Mouse (Mus musculus) liver, embryonic 16.5 days (tissue): ENCODE data around the gene Spice1. TPM values are rescaled to one million over a fixed set of nuclear protein-coding genes. Genes with fewer than 3 reads are reported as not detected.

Experiments
- ATAC-seq: fragments of 200-750 bp; cut with Nextera tagmentation; 2 replicates; pipeline ENCODE4 v1.8.0; 2017; ENCODE audit warnings: low read depth, mild to moderate bottlenecking, moderate number of reproducible peaks, moderate library complexity
- H3K27ac ChIP-seq: fragments of 300-500 bp; sonication (generic); 2 replicates; pipeline ENCODE4 v1.5.1; 2014; ENCODE audit warnings: mild to moderate bottlenecking, low read length
- H3K27me3 ChIP-seq: fragments of 300-500 bp; sonication (generic); 2 replicates; pipeline ENCODE4 v1.6.1; 2014; ENCODE audit warnings: low read depth, low read length, mixed read lengths; ENCODE audit not compliant: control insufficient read depth, insufficient read depth
- H3K36me3 ChIP-seq: fragments of 300-500 bp; sonication (generic); 2 replicates; pipeline ENCODE4 v1.6.1; 2014; ENCODE audit warnings: mild to moderate bottlenecking; ENCODE audit not compliant: control insufficient read depth, insufficient read depth
- H3K4me1 ChIP-seq: fragments of 300-500 bp; sonication (generic); 2 replicates; pipeline ENCODE4 v1.6.1; 2014; ENCODE audit warnings: low read depth, low read length, mixed read lengths; ENCODE audit not compliant: control insufficient read depth
- H3K4me2 ChIP-seq: fragments of 300-500 bp; sonication (generic); 2 replicates; pipeline ENCODE4 v1.6.1; 2014; ENCODE audit warnings: low read depth, low read length, mixed read lengths
- H3K4me3 ChIP-seq: fragments of 300-500 bp; sonication (generic); 2 replicates; pipeline ENCODE4 v1.5.1; 2014; ENCODE audit warnings: low read depth, mild to moderate bottlenecking, low read length
- H3K9ac ChIP-seq: fragments of 300-500 bp; sonication (generic); 2 replicates; pipeline ENCODE4 v1.6.1; 2014; ENCODE audit warnings: low read depth, low read length
- H3K9me3 ChIP-seq: fragments of 300-500 bp; sonication (generic); replicated peaks from 2 replicates; pipeline ENCODE4 v1.6.1; 2016; ENCODE audit warnings: low read length; ENCODE audit not compliant: control insufficient read depth
- WGBS: fragments of 180-500 bp; shearing (Covaris S2); extraction: QIAGEN DNeasy Blood & Tissue Kit; methylation state at CpG from one replicate; pipeline ENCODE4 v1.1.7; 2014; ENCODE audit not compliant: insufficient replicate concordance; 5-methylcytosine and 5-hydroxymethylcytosine counted together
- polyA plus RNA-seq: library from polyadenylated mRNA; unstranded; fragments of >200 nt; fragmentation: Nextera tagmentation; extraction: Ambion mirVana; gene quantifications from 2 replicates; pipeline ENCODE4 v1.2.1, GENCODE M21; 2015

Spice1 gene
- 7.5 and 7.7 TPM in 2 replicates for polyA plus RNA-seq

DNA sequence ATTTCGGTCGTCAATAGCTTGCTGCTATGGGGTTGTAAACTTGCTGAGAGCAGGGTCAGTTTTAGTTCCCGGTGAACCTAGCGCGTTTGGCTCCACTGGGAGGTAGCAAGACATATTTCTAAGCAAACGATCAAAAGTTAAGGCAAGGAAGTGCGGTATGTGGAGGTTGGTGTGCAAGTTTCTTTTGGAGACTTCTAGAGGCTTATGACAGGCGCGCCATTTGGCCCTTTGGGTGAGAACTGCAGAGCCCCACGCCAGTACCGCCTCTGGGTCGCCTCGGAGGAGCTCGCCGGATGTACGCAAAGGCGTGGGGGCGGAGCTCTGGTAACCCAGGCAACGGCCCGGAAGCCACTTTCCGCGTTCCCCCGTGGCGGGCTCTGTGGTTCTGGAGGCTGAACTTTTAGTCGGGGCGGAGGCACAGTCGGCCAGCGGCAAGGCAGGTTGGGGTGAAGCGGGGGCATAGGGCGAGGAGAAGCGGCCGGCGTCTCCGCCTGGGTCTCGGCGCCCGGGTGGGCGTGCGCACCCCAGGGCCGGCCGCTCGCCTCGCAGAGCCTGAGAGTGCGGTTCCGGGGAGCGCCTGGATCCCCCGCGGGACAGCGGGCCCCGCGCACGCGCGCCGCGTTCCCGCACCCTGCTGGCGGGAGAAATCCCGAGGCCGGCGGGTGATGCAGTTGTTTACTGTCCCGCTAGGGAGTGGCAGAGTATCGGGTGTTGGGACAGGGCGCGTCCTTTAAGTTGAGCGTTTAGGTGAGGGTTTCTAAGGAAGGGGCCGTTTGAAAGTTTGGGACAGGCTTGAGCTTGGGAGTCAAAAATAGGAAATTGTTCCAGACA lies at the start of gene Spice1:
Gene Spice1, plus strand, starts transcription at position 51 of the 831 bp plus-strand sequence.
- H3K27ac ChIP-seq = peak within 1 kb of the TSS; percentile 97
- H3K36me3 ChIP-seq = no peaks in the 10 kb centered on the region
- H3K4me2 ChIP-seq = peak within 1 kb of the TSS; percentile 60
- H3K9ac ChIP-seq = peak within 1 kb of the TSS; percentile 84
- no peaks in the 10 kb centered on the region for H3K9me3 ChIP-seq
- H3K27me3 ChIP-seq = no peaks in the 10 kb centered on the region
- peak within 1 kb of the TSS; percentile 86 for H3K4me3 ChIP-seq
- under 1% methylated on average over 51 of the region's 67 CpGs for WGBS
- peaks cover 26% of the 10 kb centered on the region for H3K4me1 ChIP-seq
- peak; percentile 97 for ATAC-seq

GRCm38 (mm10) chr16:44299438-44300093 lies 47.4 kb upstream of the Spice1 start:
- H3K4me1 ChIP-seq = no peaks in the 10 kb centered on the region
- H3K4me3 ChIP-seq = no peak overlapping the region
- H3K9me3 ChIP-seq = no peaks in the 10 kb centered on the region
- no peak overlapping the region for H3K4me2 ChIP-seq
- WGBS = 63% methylated on average over 20 of the region's 20 CpGs
- no peak overlapping the region for H3K27ac ChIP-seq
- no peaks in the 10 kb centered on the region for H3K36me3 ChIP-seq
- no peak overlapping the region for H3K9ac ChIP-seq
- ATAC-seq = no peak
- H3K27me3 ChIP-seq = no peaks in the 10 kb centered on the region

- ATAC-seq = no peak
- Histone ChIP-seq H3K4me2 (no peak overlapping the region), H3K27me3 (no peaks in the 10 kb centered on the region), H3K9me3 (no peaks in the 10 kb centered on the region), H3K4me3 (no peak overlapping the region), H3K36me3 (no peaks in the 10 kb centered on the region), H3K4me1 (no peaks in the 10 kb centered on the region), H3K27ac (no peak overlapping the region), H3K9ac (no peak overlapping the region)
- 40% methylated on average over 10 of the region's 10 CpGs for WGBS
Observed at GRCm38 (mm10) chr16:44302126-44302892, 44.6 kb upstream of the Spice1 start.

- no peak overlapping the region for H3K4me2 ChIP-seq
- H3K27me3 ChIP-seq = no peaks in the 10 kb centered on the region
- no peaks in the 10 kb centered on the region for H3K36me3 ChIP-seq
- no peak overlapping the region for H3K4me3 ChIP-seq
- no peak for ATAC-seq
- WGBS = 55% methylated on average over 2 of the region's 2 CpGs
- H3K9me3 ChIP-seq = no peaks in the 10 kb centered on the region
- H3K4me1 ChIP-seq = no peaks in the 10 kb centered on the region
- H3K27ac ChIP-seq = no peak overlapping the region
- no peak overlapping the region for H3K9ac ChIP-seq
Observed at GRCm38 (mm10) chr16:44303822-44304221, 43.1 kb upstream of the Spice1 start.

DNA sequence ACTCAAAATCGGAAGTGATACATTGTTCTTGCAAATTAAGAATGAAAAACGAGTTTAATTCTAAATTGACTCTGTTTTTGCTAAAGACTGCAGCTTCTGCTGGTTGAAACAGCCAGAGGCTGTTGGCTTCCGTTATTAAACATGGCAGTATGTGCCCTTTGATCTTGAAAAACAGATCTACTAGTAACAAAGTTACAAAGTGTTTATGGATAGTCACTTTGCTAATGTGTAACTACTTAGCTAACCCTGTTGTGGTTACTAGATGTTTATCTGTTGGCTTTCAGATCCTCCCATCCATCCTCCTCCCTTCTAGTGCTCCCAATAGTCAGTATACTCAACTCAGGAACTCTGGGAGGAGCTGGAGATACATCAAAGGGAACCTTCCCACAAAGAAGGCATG lies 41.3 kb upstream of the Spice1 start:
- Histone ChIP-seq H3K36me3 (no peaks in the 10 kb centered on the region), H3K4me3 (no peak overlapping the region), H3K9me3 (no peaks in the 10 kb centered on the region), H3K4me1 (no peaks in the 10 kb centered on the region), H3K9ac (no peak overlapping the region), H3K4me2 (no peak overlapping the region), H3K27me3 (no peaks in the 10 kb centered on the region), H3K27ac (no peak overlapping the region)
- peak; percentile 41; the same call in 1 of the 2 replicates for ATAC-seq
- WGBS = 38% methylated on average over 3 of the region's 3 CpGs

DNA sequence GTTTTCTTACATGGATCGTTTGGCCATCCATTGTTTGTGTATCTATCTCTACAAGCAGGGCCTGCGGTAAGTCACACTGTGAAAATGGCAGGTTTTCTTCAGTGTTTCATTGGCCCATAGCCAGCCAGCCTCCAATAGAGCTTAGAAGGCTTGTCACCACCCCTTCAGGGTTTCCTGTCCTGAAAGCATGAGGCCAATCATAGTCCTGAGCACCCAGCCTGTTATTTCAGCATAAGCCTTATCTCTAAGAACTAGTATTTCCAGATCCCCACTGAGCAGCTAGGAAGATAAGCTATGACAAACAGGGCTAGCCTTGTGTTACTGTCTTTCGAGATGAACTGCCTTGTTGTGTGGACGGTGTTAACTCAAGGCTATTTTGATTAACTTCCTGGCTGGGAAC lies 33.5 kb upstream of the Spice1 start:
- 22% methylated on average over 4 of the region's 4 CpGs for WGBS
- no peak overlapping the region for H3K27ac ChIP-seq
- H3K4me2 ChIP-seq = no peak overlapping the region
- H3K4me3 ChIP-seq = no peak overlapping the region
- H3K9ac ChIP-seq = no peak overlapping the region
- no peaks in the 10 kb centered on the region for H3K4me1 ChIP-seq
- H3K9me3 ChIP-seq = no peaks in the 10 kb centered on the region
- ATAC-seq = peak; percentile 45; the same call in 1 of the 2 replicates
- no peaks in the 10 kb centered on the region for H3K36me3 ChIP-seq
- no peaks in the 10 kb centered on the region for H3K27me3 ChIP-seq

GRCm38 (mm10) chr16:44316350-44316749 lies 30.6 kb upstream of the Spice1 start:
- 68% methylated on average over 4 of the region's 4 CpGs for WGBS
- no peak overlapping the region for H3K27ac ChIP-seq
- H3K9me3 ChIP-seq = no peaks in the 10 kb centered on the region
- no peak overlapping the region for H3K4me3 ChIP-seq
- no peak overlapping the region for H3K9ac ChIP-seq
- H3K36me3 ChIP-seq = no peaks in the 10 kb centered on the region
- ATAC-seq = no peak
- H3K27me3 ChIP-seq = no peaks in the 10 kb centered on the region
- H3K4me1 ChIP-seq = no peaks in the 10 kb centered on the region
- H3K4me2 ChIP-seq = no peak overlapping the region

DNA sequence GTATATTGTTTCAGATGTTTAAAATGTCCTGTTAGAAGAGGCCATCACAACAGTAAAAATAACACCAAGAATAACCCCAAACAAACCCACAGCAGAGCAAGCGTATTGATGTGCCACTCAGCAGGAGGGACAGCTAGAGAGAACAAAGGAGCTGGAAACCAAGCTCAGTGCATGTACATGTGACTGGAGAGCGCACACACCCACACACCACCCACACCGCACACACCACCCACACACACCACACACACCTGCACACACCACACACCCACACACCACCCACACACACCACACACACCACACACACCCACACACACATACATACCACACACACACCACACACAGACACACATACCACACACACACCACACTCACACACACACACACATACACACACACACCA lies 26.7 kb upstream of the Spice1 start:
- no peak for ATAC-seq
- Histone ChIP-seq H3K36me3 (no peaks in the 10 kb centered on the region), H3K9ac (no peak overlapping the region), H3K27ac (no peak overlapping the region), H3K9me3 (no peaks in the 10 kb centered on the region), H3K27me3 (no peaks in the 10 kb centered on the region), H3K4me3 (no peak overlapping the region), H3K4me1 (no peaks in the 10 kb centered on the region), H3K4me2 (no peak overlapping the region)
- 84% methylated on average over 3 of the region's 3 CpGs for WGBS
